Mouse (Mus musculus): ENCODE measurements around the gene Foxp1.

Foxp1 gene

DNA sequence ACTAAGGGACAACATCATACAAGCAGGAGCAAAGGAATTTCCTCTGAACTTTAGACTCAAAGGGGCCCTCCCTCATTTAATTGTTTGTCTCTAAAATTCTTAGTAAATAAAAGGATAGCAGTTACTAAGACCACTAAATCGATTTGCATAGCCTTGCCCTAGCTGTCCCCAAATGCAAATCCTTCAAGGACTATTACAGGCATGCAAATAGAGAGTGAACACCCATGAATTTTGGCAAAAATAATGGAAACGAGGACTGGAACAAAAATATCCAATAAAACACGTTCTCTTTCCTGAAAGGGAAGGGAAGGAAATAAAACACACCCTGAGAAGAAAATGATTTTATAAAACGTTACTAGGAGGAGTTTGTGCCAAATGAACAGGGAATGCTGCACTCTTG is 390.7 kb downstream of the Foxp1 start:
- DNase-seq (ENCODE audit: low spot score) = no peak

- DNase-seq (ENCODE audit: low spot score) = no peak
These were observed 391.6 kb downstream of the Foxp1 start for GRCm38 (mm10) chr6:99130758-99131410.

- DNase-seq (ENCODE audit: low spot score) = no peak
These were observed 395.8 kb downstream of the Foxp1 start for GRCm38 (mm10) chr6:99126717-99127116.

GRCm38 (mm10) chr6:99120776-99121766 is 401.4 kb downstream of the Foxp1 start:
- DNase-seq (ENCODE audit: low spot score) = no peak

- no peak for DNase-seq (ENCODE audit: low spot score)
These were observed 404.0 kb downstream of the Foxp1 start for GRCm38 (mm10) chr6:99118534-99118933.

- no peak for DNase-seq (ENCODE audit: low spot score)
These were observed 405.1 kb downstream of the Foxp1 start for GRCm38 (mm10) chr6:99117411-99117810.

DNA sequence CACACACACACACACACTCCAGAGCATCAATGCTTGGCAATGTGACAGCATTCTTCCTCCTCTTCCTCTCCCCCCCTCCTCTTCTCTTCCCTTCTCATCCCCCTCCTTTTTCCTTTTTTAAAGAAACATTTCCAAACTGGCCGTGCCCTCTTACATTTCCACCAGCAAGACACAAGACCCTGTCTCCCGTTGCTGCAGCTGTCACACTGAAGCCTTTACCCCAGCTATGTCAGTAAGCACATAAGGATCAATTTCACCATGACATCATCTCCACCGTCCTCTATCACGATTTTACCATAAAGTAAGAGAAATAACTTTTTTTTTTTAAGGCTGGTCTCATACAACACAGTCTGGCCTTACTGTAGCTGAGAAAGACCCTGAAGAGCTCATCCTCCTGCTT is 410.7 kb downstream of the Foxp1 start:
- DNase-seq (ENCODE audit: low spot score) = no peak

DNA sequence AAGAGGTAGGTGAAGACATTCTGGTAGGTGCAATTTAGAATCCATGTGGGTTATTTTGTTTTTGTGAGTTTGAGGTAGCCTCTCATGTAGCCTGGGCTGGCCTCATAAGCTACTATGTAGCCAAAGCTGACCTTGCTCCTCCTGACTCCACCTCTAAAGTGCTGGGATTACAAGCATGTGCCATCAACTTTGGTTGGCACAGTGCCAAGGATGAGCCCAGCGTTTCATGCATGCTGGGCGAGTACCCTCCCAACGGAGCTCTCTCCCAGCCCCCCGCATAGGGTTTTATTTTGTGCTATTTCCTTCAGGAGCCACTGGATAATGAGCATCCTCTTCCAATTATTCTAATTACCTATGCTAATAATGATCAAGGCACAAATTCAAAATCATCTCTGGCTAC is 414.1 kb downstream of the Foxp1 start:
- no peak for DNase-seq (ENCODE audit: low spot score)

GRCm38 (mm10) chr6:99107674-99108073 is 414.8 kb downstream of the Foxp1 start:
- no peak for DNase-seq (ENCODE audit: low spot score)

- DNase-seq (ENCODE audit: low spot score) = no peak
These were observed 415.4 kb downstream of the Foxp1 start for GRCm38 (mm10) chr6:99107081-99107482.

DNA sequence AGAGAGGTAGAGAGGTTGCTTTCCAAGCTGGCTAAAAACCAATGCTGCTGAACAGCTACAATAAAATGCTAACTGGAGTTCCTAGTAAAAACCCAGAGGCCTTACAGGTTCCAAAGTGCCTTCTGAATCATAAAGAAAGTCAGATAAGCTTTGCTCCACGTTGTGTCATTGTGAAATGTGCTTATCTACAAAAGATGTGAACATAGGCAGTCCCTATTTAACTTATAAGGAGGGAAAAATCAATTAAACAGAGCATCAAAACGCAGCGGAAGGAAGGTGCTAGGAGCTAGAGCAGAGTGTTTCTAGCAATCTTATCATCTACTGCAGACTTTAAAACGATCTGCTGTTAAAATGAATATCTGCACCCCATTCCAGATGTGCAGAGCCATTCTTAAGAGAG is 416.5 kb downstream of the Foxp1 start:
- DNase-seq (ENCODE audit: low spot score) = no peak

GRCm38 (mm10) chr6:99104446-99104845 is 418.1 kb downstream of the Foxp1 start:
- DNase-seq (ENCODE audit: low spot score) = no peak

GRCm38 (mm10) chr6:99103911-99104310 is 418.6 kb downstream of the Foxp1 start:
- DNase-seq (ENCODE audit: low spot score) = no peak

- no peak for DNase-seq (ENCODE audit: low spot score)
These were observed 421.0 kb downstream of the Foxp1 start for GRCm38 (mm10) chr6:99101489-99101908.

DNA sequence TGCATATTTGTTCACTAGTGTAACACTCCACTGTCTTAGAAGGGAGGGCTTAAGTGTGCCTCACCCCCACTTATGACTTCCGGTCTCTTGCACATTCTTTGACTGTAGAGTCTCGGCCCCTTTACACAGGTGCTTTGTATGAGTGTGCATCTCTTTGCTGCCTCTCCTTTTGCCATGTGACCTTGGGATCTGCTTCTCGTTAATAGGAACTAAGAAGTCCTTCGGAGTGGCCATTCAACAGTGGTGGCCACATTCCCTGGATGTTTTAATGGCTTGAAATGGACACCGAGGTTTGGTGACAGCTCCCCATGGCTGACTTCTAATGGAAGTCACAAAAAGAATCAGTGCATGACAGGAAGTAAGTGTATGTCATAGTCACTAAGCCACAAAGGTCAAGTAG is 422.2 kb downstream of the Foxp1 start:
- DNase-seq (ENCODE audit: low spot score) = no peak

DNA sequence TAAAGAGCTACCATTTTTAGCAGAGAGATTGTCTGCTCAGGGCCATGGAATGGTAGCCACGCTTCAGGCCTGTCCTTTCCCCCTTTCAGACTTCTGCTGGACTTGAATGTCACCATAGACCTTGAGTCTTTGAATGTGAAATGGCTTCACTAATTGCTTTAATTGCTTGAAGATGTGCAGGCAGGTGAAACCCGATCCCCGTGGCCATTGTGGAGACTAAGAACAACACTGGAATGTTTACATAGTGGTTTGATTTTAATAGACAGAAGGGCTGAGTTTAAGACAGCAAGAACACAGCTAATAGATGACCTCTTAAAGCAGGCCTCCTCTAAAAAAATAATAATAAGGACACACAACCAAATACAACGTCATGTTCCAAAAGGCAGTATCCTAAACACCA is 422.7 kb downstream of the Foxp1 start:
- no peak for DNase-seq (ENCODE audit: low spot score)

DNA sequence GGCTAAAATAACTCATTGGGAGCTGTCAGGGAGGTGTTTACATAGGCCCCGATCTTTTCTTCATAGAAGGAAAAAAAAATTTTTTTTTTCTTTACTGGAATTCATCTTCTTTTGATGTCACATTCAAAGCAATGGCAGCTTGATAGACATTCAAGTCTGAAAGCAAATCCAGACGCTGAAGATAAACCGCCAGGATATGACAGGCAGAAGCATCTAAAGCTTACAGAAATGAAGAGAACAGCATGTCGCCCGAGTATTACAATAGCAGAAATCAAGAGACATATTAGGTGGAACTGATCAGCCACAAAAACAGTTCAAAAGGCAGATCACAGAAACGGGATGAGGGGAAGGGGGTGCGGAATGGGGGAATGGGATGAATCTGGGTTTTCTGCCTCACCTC is 425.3 kb downstream of the Foxp1 start:
- DNase-seq (ENCODE audit: low spot score) = no peak

DNA sequence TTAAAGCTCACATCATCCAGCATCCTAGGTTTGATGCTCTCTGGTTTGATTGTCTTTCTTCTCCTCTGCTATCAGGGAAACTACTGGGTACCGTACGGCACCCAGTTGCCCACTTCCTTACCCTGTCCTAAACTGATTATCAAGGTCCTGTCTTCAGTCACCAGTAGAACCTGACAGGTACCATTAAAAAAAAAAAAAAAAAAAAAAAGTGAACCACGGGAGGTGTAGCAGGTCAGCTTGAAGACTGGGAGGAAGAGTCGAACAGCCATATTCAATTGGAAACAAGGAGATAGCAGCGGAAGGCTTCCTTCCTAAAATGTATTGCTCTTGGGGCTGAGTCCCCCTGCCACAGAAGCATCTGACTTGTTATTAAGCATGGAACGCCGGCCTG is 425.8 kb downstream of the Foxp1 start:
- DNase-seq (ENCODE audit: low spot score) = no peak

DNA sequence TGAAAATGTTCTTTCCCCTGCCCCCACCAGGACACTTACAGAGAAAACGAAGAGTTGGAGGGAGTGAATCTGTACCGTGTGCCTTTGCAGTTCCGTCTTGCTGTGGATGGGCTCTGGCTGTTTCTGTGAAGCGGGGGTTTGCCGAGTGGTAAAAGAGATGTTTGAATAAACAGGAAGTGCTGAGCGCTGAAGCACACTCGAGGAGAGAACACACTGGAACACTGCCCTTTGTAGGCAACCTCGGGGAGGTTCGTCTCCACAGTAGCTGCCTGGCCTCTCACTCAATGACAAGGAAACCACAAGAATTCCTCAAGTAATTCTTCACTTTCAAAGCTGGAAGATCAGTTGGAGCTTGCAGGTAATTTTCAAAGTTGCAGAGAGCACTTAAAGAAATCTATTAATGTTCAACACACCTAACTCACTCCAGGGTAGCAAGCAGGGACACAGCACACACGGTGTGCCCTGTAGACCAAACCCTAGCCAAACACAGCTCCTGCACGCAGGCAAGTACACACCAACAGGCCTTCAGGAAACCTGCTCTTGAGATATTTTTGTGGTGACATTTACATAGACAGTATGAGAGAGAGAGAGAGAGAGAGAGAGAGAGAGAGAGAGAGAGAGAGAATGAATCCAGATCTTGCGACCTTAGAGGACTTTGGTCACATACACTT is 426.3 kb downstream of the Foxp1 start:
- no peak for DNase-seq (ENCODE audit: low spot score)

DNA sequence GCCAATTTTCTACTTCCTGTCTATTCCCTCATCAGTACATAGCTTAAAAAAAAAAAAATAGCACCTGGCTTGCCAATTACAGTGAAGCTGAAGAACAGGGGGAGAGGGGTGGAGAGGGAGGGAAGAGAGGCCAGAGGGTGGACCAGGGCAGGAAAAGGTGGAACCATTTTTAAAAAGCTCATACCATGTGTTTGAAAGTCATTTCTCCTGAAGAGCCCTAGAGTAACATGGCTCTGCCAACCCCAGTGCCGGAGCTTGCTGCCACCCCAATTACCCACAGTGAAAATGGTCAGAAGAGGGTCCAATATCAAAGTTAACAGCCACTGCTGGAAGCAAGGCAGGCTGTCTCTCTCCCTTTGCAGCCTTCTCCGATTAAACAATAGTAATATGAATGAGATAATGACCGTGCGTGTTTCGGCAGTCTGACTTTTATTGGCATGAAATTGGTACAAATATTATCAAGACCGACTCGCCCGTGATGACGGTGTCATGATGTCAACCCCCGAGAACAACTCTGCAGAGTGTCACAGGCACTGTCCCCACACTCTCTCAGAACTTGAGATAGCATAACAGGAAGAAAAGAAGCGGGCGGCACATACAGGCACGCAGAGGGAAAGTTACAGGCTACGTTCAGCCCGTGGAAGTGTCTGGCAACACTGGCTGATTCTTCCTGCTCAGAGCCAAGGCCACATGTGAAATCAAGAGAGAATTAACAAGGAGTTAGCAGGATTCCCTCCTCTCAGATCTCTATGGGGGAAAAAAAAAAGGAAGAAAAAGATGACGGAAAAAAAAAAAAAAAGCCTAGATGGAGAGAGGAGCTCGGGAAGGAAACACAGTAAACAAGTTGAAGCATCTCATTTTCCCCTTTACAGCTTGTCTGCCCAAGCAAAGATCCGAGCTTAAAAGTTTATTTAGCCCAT is 427.1 kb downstream of the Foxp1 start:
- no peak for DNase-seq (ENCODE audit: low spot score)

DNA sequence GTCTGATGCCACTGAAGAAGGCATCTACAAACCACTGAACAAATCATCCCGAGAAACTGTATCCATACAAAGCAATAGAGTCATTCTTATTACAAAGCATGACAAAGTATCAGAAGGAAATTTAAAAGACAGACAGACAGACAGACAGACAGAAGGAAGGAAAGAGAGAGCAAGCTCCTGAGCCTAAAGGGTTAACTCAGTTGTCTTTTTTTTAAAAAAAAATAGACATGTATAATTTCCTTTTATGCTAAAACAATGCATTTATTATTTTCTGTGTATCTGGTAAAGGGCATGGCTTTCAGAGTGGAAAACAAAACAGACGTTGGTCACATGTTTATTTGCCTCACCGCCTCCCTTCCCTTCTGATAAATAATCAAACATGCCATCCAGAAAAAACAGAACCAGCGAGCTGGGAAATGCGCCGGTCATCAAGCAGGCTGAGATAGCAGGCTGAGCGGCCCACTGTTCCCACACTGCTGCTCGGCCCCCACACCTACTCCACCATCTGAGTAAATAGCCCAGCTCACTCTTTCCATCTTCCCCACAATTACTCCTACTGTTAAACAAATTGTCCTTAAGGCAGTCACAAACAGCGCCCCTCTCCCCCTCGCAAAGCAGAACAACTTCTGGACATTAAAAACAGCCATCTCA is 428.1 kb downstream of the Foxp1 start:
- DNase-seq (ENCODE audit: low spot score) = no peak

Data from MN1 (cell line).